Comparison of ENCODE assay signal across 20 mouse cellular contexts in genomic region chr12:53027308-53027707, GRCm38 (mm10).
DNase-seq lines count a peak whose midpoint lies in the region; ATAC-seq and TF ChIP-seq lines count a peak whose summit lies in the region.
"Had no signal": no experiment of that assay in that cellular context is flagged by ENCODE, and none has a peak within 500 bp of the region (broad histone marks: within the 10 kb centered on the region; RNA-seq: fewer than 3 reads in every experiment).

No protein-coding gene starts in this region.

- no peak for TF ChIP-seq CTCF in C2C12 (IDR thresholded peaks at IDR 0.05; ENCODE audit: control insufficient read depth, insufficient read depth, insufficient read length)

- H3K79me3 ChIP-seq in C2C12 (ENCODE audit: low read depth), result no peaks in the 10 kb centered on the region

- H3K79me2 ChIP-seq in C2C12 (ENCODE audit: control insufficient read depth, insufficient read depth), result no peaks in the 10 kb centered on the region

- ATAC-seq in frontal cortex, adult (ENCODE audit: low TSS enrichment), result peak; percentile 70
- ATAC-seq: activated CD4-positive, CD25-positive, alpha-beta regulatory T cell, adult 4 months; forebrain, embryonic 15.5 days; intestine, embryonic 15.5 days had no signal

- no peak overlapping the region for H3K4me3 ChIP-seq in C2C12 (ENCODE audit: insufficient read depth, poor library complexity, severe bottlenecking)
- H3K4me3 ChIP-seq: embryonic facial prominence, embryonic 10.5 days; erythroblast, embryonic 14.5 days; forebrain, embryonic 10.5 days; forebrain, embryonic 15.5 days; heart, embryonic 12.5 days; hindbrain, embryonic 10.5 days; intestine, embryonic 15.5 days had no signal

- H3K36me3 ChIP-seq in C2C12 (ENCODE audit: control insufficient read depth, insufficient read depth), result no peaks in the 10 kb centered on the region
- H3K36me3 ChIP-seq: embryonic facial prominence, embryonic 10.5 days; forebrain, embryonic 10.5 days; forebrain, embryonic 15.5 days; heart, embryonic 12.5 days; hindbrain, embryonic 10.5 days; intestine, embryonic 15.5 days had no signal

- no peak for DNase-seq in frontal cortex, postnatal 25 days (ENCODE audit: low spot score in 2 of 2)
- peak; percentile 86 for DNase-seq in brain, adult 2 months (ENCODE audit: low read depth, low spot score)
- DNase-seq in gastrocnemius, postnatal 10 days, result no peak
- DNase-seq in adrenal gland, adult (ENCODE audit: inconsistent age in 2 of 2, low spot score in 1 of 2), result no peak
- DNase-seq in left cerebral cortex, adult 11 months (ENCODE audit: low spot score), result no peak
- DNase-seq: adrenal gland, adult 2 months; adrenal gland, postnatal 25 days; cerebellum, adult 2 months; cerebellum, postnatal 10 days; gastrocnemius, postnatal 25 days had no signal

- no peak overlapping the region for H3ac ChIP-seq in C2C12 (ENCODE audit: control insufficient read depth, insufficient read length, low read depth)

- no peaks in the 10 kb centered on the region for H3K27me3 ChIP-seq in C2C12 (ENCODE audit: control insufficient read depth, insufficient read depth, insufficient read length)
- H3K27me3 ChIP-seq: forebrain, embryonic 15.5 days; heart, embryonic 12.5 days; intestine, embryonic 15.5 days had no signal

TF ChIP-seq in C2C12, 6 proteins besides CTCF, POLR2A, EP300 and RAD21:
- no peak for TF ChIP-seq MYOG (IDR thresholded peaks at IDR 0.05; ENCODE audit: control insufficient read depth, extremely low read depth, insufficient read length)
- TF ChIP-seq FOSL1 (IDR thresholded peaks at IDR 0.05; ENCODE audit: insufficient read depth, low read length, poor library complexity, severe bottlenecking), result peak; percentile 40
- no peak for TF ChIP-seq CEBPB (IDR thresholded peaks at IDR 0.05; ENCODE audit: low read depth)
- no peak for TF ChIP-seq MYOD1 (IDR thresholded peaks at IDR 0.05; ENCODE audit: control insufficient read depth, insufficient read length, low read depth)
